12 mouse cellular contexts compared by ENCODE assay signal in the genomic region with DNA sequence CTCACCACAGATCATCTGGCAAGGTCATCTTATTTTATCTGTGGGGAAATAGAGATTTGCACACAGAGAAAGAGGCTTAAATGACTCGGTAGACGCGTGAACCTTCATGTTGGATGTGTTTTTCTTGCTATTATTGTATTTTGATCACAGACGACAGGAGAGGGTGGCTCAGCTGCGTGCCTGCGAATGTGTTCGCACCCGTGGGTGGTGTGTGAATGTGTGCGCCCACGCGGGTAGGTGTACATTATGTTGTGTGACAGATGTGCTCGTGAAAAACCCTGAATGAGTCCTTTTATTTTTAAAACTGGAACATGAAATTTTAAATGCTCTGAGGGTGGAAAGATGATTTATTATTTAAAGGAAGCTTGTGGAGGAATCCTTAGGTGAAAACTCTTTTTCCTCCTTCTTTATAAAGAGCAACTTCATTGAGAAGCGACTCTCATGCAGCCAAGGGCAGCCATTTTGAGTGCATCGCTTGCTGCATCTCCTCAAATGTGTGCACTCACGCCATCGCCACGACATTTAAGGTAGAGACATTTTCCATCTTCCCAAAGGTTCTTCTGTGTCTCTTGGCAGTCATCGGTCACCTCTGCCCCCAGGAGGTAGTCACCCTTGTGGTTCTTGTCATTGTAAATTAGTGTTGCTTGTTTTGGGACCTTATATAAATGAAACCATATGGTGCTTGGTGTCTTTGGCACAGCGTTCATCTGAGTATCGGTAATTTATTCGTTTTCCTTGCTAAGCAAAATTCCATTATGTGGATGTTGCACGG.
DNase-seq lines count a peak whose midpoint lies in the region; ATAC-seq and TF ChIP-seq lines count a peak whose summit lies in the region.
"Had no signal": no experiment of that assay in that cellular context is flagged by ENCODE, and none has a peak within 500 bp of the region (broad histone marks: within the 10 kb centered on the region; RNA-seq: fewer than 3 reads in every experiment).

No protein-coding gene starts in this region.

- H3K9me3 ChIP-seq in hindbrain, postnatal 0 days (ENCODE audit: low read length), result no peaks in the 10 kb centered on the region
- H3K9me3 ChIP-seq in hindbrain, embryonic 13.5 days, result no peaks in the 10 kb centered on the region
- H3K9me3 ChIP-seq: liver, embryonic 15.5 days; midbrain, embryonic 15.5 days had no signal

- peaks cover 4% of the 10 kb centered on the region for H3K4me1 ChIP-seq in hindbrain, postnatal 0 days (ENCODE audit: insufficient read depth, low read length)
- peaks cover 6% of the 10 kb centered on the region for H3K4me1 ChIP-seq in hindbrain, embryonic 13.5 days (replicated peaks)
- H3K4me1 ChIP-seq: liver, embryonic 15.5 days had no signal

- no peak for ATAC-seq in hindbrain, postnatal 0 days
- ATAC-seq in hindbrain, embryonic 13.5 days (ENCODE audit: low FRiP score), result no peak
- ATAC-seq: midbrain, embryonic 15.5 days had no signal

- H3K27ac ChIP-seq in hindbrain, postnatal 0 days, result no peak overlapping the region
- no peak overlapping the region for H3K27ac ChIP-seq in hindbrain, embryonic 13.5 days
- H3K27ac ChIP-seq in layer of hippocampus, adult 2 months, result peak overlapping the region; percentile 88
- no peak overlapping the region for H3K27ac ChIP-seq in gastrocnemius, adult 2 months
- H3K27ac ChIP-seq: liver, embryonic 15.5 days; midbrain, embryonic 15.5 days; stomach, postnatal 0 days had no signal

- no peaks in the 10 kb centered on the region for H3K27me3 ChIP-seq in hindbrain, postnatal 0 days (ENCODE audit: insufficient read depth, low read length)
- H3K27me3 ChIP-seq in hindbrain, embryonic 13.5 days, result no peaks in the 10 kb centered on the region
- H3K27me3 ChIP-seq: liver, embryonic 15.5 days; midbrain, embryonic 15.5 days had no signal

- peak; percentile 39 for DNase-seq in hindbrain, postnatal 0 days (ENCODE audit: low spot score)
- DNase-seq in cerebellum, postnatal 10 days, result peak; percentile 71 to 73
- peak; percentile 85 to 88 for DNase-seq in layer of hippocampus, adult 2 months (ENCODE audit: low spot score in 2 of 2)
- DNase-seq in right cerebral cortex, adult 2 months (ENCODE audit: low spot score in 2 of 2), result peak; percentile 93 to 98
- no peak for DNase-seq in gastrocnemius, adult 2 months
- no peak for DNase-seq in thymus, postnatal 0 days (ENCODE audit: low spot score)
- no peak for DNase-seq in gastrocnemius, postnatal 14 days
- DNase-seq: heart, postnatal 14 days had no signal

- no peak for TF ChIP-seq CTCF in hindbrain, postnatal 0 days (IDR thresholded peaks at IDR 0.05; ENCODE audit: low read depth)
- no peak for TF ChIP-seq CTCF in layer of hippocampus, adult 2 months (conservative IDR thresholded peaks at IDR 0.05)
- TF ChIP-seq CTCF in gastrocnemius, adult 2 months (IDR thresholded peaks at IDR 0.05), result no peak

- H3K4me3 ChIP-seq in hindbrain, postnatal 0 days (ENCODE audit: low read length), result no peak overlapping the region
- H3K4me3 ChIP-seq in hindbrain, embryonic 13.5 days, result no peak overlapping the region
- H3K4me3 ChIP-seq in layer of hippocampus, adult 2 months, result peak overlapping the region; percentile 8; the same call in 1 of the 2 replicates
- H3K4me3 ChIP-seq in gastrocnemius, adult 2 months, result no peak overlapping the region
- H3K4me3 ChIP-seq: liver, embryonic 15.5 days; midbrain, embryonic 15.5 days had no signal

- H3K9ac ChIP-seq in hindbrain, postnatal 0 days (replicated peaks; ENCODE audit: low read length), result no peak overlapping the region
- H3K9ac ChIP-seq in hindbrain, embryonic 13.5 days, result no peak overlapping the region
- H3K9ac ChIP-seq: liver, embryonic 15.5 days; midbrain, embryonic 15.5 days had no signal

- no peaks in the 10 kb centered on the region for H3K36me3 ChIP-seq in hindbrain, postnatal 0 days (ENCODE audit: insufficient read depth, low read length)
- no peaks in the 10 kb centered on the region for H3K36me3 ChIP-seq in hindbrain, embryonic 13.5 days
- H3K36me3 ChIP-seq: liver, embryonic 15.5 days; midbrain, embryonic 15.5 days had no signal

- intact Hi-C loops in gastrocnemius, adult 2 months (cut with DNase I), result no loop called here
- intact Hi-C loops in gastrocnemius, postnatal 14 days (cut with DNase I; ENCODE audit: low total_unique reads), result no loop called here

- H3K4me2 ChIP-seq in hindbrain, postnatal 0 days (ENCODE audit: low read depth, low read length), result no peak overlapping the region
- no peak overlapping the region for H3K4me2 ChIP-seq in hindbrain, embryonic 13.5 days
- H3K4me2 ChIP-seq: liver, embryonic 15.5 days; midbrain, embryonic 15.5 days had no signal

- WGBS in hindbrain, postnatal 0 days, result 71% methylated on average over 22 of the region's 22 CpGs
- 79% methylated on average over 22 of the region's 22 CpGs for WGBS in hindbrain, embryonic 13.5 days

Comparison
In these comparisons a context has a peak if more than half of its experiments do, and no peak if none do; other contexts are left out.
1. DNase-seq: peak in hindbrain, postnatal 0 days (single experiment), cerebellum, postnatal 10 days (2 of 2), layer of hippocampus, adult 2 months (2 of 2) and right cerebral cortex, adult 2 months (2 of 2); none in gastrocnemius, adult 2 months (single experiment), thymus, postnatal 0 days (single experiment) and gastrocnemius, postnatal 14 days (single experiment).